ENCODE assay signal across 30 mouse cellular contexts in the genomic region with DNA sequence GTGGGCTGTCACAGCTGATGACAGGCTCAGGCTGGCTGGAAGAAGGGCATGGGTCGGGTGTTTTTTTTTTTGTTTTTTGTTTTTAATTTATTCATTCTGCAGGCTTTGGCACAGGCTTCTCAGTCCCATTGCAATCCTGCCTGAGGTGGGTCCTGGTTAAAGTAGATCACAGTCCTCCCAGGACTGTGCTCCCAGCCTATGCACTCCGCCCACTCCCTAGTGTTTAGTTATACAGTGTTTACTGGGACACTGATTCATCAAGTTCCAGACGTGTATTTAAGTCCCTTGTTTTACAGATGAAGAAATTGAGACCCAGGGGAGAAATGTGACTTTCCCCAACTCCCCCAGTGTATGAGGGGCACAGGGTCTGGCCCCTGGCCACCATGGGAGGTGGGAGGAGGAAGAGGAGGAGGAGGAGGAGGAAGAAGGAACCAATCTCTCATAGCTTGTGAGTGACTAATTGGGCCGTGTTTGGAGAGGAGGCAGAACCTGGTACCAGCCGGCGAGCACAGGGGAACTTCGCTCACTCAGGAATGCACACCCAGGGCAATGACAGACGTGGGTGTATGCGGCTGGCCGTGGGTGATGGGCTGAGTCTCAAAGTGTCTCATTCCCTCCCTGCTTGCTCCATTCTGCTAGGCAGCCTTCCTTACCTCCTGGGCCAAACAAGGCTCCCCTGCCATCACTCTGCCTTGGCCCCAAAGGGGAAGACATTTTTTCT. TPM values are rescaled to one million over a fixed set of nuclear protein-coding genes. Genes with fewer than 3 reads are reported as not detected.
DNase-seq lines count a peak whose midpoint lies in the region; ATAC-seq and TF ChIP-seq lines count a peak whose summit lies in the region.
"Had no signal": no experiment of that assay in that cellular context is flagged by ENCODE, and none has a peak within 500 bp of the region (broad histone marks: within the 10 kb centered on the region; RNA-seq: fewer than 3 reads in every experiment).

No protein-coding gene starts in this region.

- peak; percentile 68 for ATAC-seq in frontal cortex, adult (ENCODE audit: low TSS enrichment)
- ATAC-seq: forebrain, embryonic 13.5 days; midbrain, embryonic 15.5 days; Patski had no signal

- H3K4me3 ChIP-seq in left cerebral cortex, adult 2 months, result no peak overlapping the region
- H3K4me3 ChIP-seq: embryonic facial prominence, embryonic 12.5 days; erythroblast, embryonic 14.5 days; forebrain, embryonic 13.5 days; heart, adult 2 months; heart, embryonic 13.5 days; hindbrain, embryonic 12.5 days; kidney, embryonic 15.5 days; limb, embryonic 10.5 days; liver, embryonic 15.5 days; lung, embryonic 15.5 days; midbrain, embryonic 15.5 days; stomach, embryonic 15.5 days had no signal

- peak overlapping the region; percentile 83 for H3K27ac ChIP-seq in left cerebral cortex, adult 2 months
- H3K27ac ChIP-seq: embryonic facial prominence, embryonic 12.5 days; forebrain, embryonic 13.5 days; heart, adult 2 months; heart, embryonic 13.5 days; hindbrain, embryonic 12.5 days; kidney, embryonic 15.5 days; limb, embryonic 10.5 days; liver, embryonic 15.5 days; lung, embryonic 15.5 days; midbrain, embryonic 15.5 days; stomach, embryonic 15.5 days had no signal

- DNase-seq in frontal cortex, postnatal 10 days (ENCODE audit: low spot score in 2 of 2), result no peak
- peak; percentile 53 for DNase-seq in left cerebral cortex, adult 11 months (ENCODE audit: low spot score)
- DNase-seq in left cerebral cortex, postnatal 4 days, result no peak
- DNase-seq in 3134 (ENCODE audit: extremely low read depth, insufficient read length, low spot score), result peak; percentile 45
- peak in 1 of 2 experiments; percentile 71 for DNase-seq in left cerebral cortex, adult 2 months (ENCODE audit: extremely low spot score in 1 of 2, low spot score in 2 of 2)
- DNase-seq in kidney, postnatal 4 days, result no peak
- no peak for DNase-seq in gastrocnemius, postnatal 4 days (ENCODE audit: low spot score in 2 of 2)
- DNase-seq: cerebellum, adult 18-20 months; cerebellum, postnatal 14 days; gastrocnemius, postnatal 25 days; heart, adult 2 months; heart, postnatal 14 days; kidney, adult 11 months; liver; lung, postnatal 4 days; thymus, adult 18-20 months; thymus, postnatal 36 days had no signal

- intact Hi-C loops in left cerebral cortex, postnatal 4 days (cut with DNase I), result no loop called here
- intact Hi-C loops in left cerebral cortex, adult 2 months (cut with DNase I), result no loop called here

- no peak for TF ChIP-seq CTCF in left cerebral cortex, adult 2 months (IDR thresholded peaks at IDR 0.05)

RNA-seq across cellular contexts. Expression of gene Col16a1, which starts 24.0 kb away (rescaled TPM):
- 10 to 100 TPM; 19.5 to 24.1 TPM for total RNA-seq in left cerebral cortex, postnatal 4 days (2021)
- total RNA-seq in left cerebral cortex, adult 2 months (2021), result 10 to 100 TPM; 16.2 to 20.1 TPM
- total RNA-seq in gastrocnemius, postnatal 4 days (2021), result 100 to 1,000 TPM; 125 to 153 TPM

RNA-seq across cellular contexts. Expression of gene Adgrb2, which starts 39.0 kb away (rescaled TPM):
- total RNA-seq in left cerebral cortex, postnatal 4 days (2021), result 100 to 1,000 TPM; 235 to 263 TPM
- total RNA-seq in left cerebral cortex, adult 2 months (2021), result 100 to 1,000 TPM; 422 to 424 TPM
- 1 to 10 TPM; 3.0 to 5.1 TPM for total RNA-seq in gastrocnemius, postnatal 4 days (2021)

Comparison
In these comparisons a context has a peak if more than half of its experiments do, and no peak if none do; other contexts are left out.
1. DNase-seq: peak in left cerebral cortex, adult 11 months (single experiment) and 3134 (single experiment); none in frontal cortex, postnatal 10 days (0 of 2), left cerebral cortex, postnatal 4 days (single experiment), kidney, postnatal 4 days (0 of 2) and gastrocnemius, postnatal 4 days (0 of 2).
2. RNA of gene Col16a1, which starts 24.0 kb away (total RNA-seq): 125 to 153 TPM in gastrocnemius, postnatal 4 days; 19.5 to 24.1 TPM in left cerebral cortex, postnatal 4 days and 16.2 to 20.1 TPM in left cerebral cortex, adult 2 months; every median in the first group is over 4 times any median in the second.
3. RNA of gene Adgrb2, which starts 39.0 kb away (total RNA-seq): 422 to 424 TPM in left cerebral cortex, adult 2 months and 235 to 263 TPM in left cerebral cortex, postnatal 4 days; 3.0 to 5.1 TPM in gastrocnemius, postnatal 4 days; every median in the first group is over 10 times any median in the second.